In the genomic region with DNA sequence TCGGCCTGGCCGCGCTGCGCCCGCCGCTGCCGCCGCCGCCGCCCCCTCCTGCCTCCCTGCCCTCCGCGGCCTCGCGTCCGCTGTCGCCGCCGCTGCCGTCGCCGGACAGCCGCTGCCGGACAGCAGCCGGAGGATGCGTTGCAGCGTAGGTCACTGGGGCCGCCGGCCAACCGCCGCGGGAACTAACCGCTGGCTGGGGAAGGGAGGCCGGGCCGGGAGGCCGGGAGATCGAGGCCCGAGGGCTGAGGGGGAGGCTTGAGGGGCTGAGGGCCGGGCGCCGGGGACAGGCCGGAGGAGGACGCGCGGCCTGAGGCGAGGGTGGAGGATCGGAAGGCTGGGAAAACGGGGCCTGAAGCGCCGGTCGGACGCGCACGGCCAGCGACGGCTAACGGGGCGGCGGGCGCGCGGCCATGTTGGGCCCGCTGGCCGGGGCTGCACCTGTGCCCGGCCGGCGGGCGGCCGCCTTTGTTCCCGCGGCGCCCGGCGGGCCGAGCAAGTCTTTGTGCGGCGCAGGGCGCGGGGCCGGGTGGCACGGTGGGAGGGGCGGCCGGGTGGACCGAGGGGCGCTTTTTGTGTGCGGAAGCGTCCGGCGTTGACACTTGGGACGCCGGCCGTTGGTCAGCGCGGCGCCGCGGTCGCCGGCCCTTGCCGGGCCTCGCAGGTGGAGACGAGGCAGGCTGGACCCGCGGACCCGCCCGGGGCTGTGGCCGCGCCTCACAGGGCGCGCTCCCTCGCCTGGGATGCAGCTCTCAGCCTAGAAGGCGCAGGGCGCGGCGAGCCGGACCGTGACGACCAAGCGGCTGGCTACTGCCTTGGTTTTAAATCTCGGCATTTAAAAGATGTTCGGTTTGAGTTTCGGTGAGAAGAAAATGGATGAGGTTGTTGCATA, we compare ENCODE assay signal across 8 mouse cellular contexts. TPM values are rescaled to one million over a fixed set of nuclear protein-coding genes. Genes with fewer than 3 reads are reported as not detected.
DNase-seq lines count a peak whose midpoint lies in the region; ATAC-seq and TF ChIP-seq lines count a peak whose summit lies in the region.

No protein-coding gene starts in this region.

- CTCF ChIA-PET in Patski (lab: Charles Lee): interaction anchor here (0.6 to 1.1 kb wide), 2 partner anchors 10 to 15 kb away, joined by 3 to 4 read pairs; no protein-coding TSS in a partner anchor

- peak overlapping the region; percentile 91 for H3K4me3 ChIP-seq in hindbrain, embryonic 12.5 days

- intact Hi-C loops in left cerebral cortex, postnatal 10 days (cut with DNase I): loop anchor here (5.0 kb wide), 1 partner anchor 36 kb away; no protein-coding TSS in a partner anchor

- peaks cover 55% of the 10 kb centered on the region for H3K4me1 ChIP-seq in hindbrain, embryonic 12.5 days

- TF ChIP-seq CTCF in Patski (IDR thresholded peaks at IDR 0.05): no peak

- WGBS in hindbrain, embryonic 12.5 days: under 1% methylated on average over 110 of the region's 121 CpGs

- peak overlapping the region; percentile 96 for H3K9ac ChIP-seq in hindbrain, embryonic 12.5 days

- ATAC-seq in Patski: peak; percentile 48
- ATAC-seq in frontal cortex, adult (ENCODE audit: low TSS enrichment): 0 out of 2 replicates have a peak, but pooled peaks have one; percentile 6
- ATAC-seq in hindbrain, embryonic 12.5 days (ENCODE audit: low FRiP score): peak; percentile 62
- ATAC-seq in megakaryocyte, adult 5-6 weeks (ENCODE audit: poor library complexity, severe bottlenecking): peak; percentile 41

- in situ Hi-C loops in Patski (cut with MboI; ENCODE audit: low pct_unique_long_range_greater_than_20kb): no loop called here

- H3K27ac ChIP-seq in hindbrain, embryonic 12.5 days: peak overlapping the region; percentile 99

- no peaks in the 10 kb centered on the region for H3K27me3 ChIP-seq in Patski
- H3K27me3 ChIP-seq in hindbrain, embryonic 12.5 days: no peaks in the 10 kb centered on the region

- POLR2A ChIA-PET in Patski (lab: Charles Lee): no interaction called here

- H3K36me3 ChIP-seq in hindbrain, embryonic 12.5 days: no peaks in the 10 kb centered on the region

- peak overlapping the region; percentile 63 for H3K4me2 ChIP-seq in hindbrain, embryonic 12.5 days (replicated peaks)

- no peak for DNase-seq in Patski (ENCODE audit: low read depth, low spot score)
- peak; percentile 50 for DNase-seq in cerebellum, adult 9-10 months
- peak; percentile 39 to 77 for DNase-seq in left cerebral cortex, postnatal 10 days (ENCODE audit: extremely low spot score in 1 of 2, low spot score in 2 of 2)
- peak; percentile 42 for DNase-seq in right cerebral cortex, postnatal 25 days
- peak; percentile 77 for DNase-seq in yolk sac, embryonic 10.5 days (ENCODE audit: low spot score)

- no peaks in the 10 kb centered on the region for H3K9me3 ChIP-seq in hindbrain, embryonic 12.5 days (replicated peaks)

RNA-seq across cellular contexts. Expression of a gene that starts 0.5 kb away (rescaled TPM):
- 69.6 TPM for polyA plus RNA-seq in Patski (2021)
- 98.9 and 104 TPM in 2 replicates for polyA plus RNA-seq in hindbrain, embryonic 12.5 days (2016; fragmentation: Nextera tagmentation; extraction: Ambion mirVana)
- 100 to 1,000 TPM; 157 to 158 TPM for total RNA-seq in left cerebral cortex, postnatal 10 days (2021)
- total RNA-seq in megakaryocyte, adult 5-6 weeks (2015): 49.9 and 61.0 TPM in 2 replicates
- total RNA-seq in megakaryocyte, adult 5-6 weeks (2017): 88.7 and 89.6 TPM in 2 replicates

RNA-seq across cellular contexts. Expression of a gene that starts 38.4 kb away (rescaled TPM):
- polyA plus RNA-seq in Patski (2021): 64.9 TPM
- polyA plus RNA-seq in hindbrain, embryonic 12.5 days (2016; fragmentation: Nextera tagmentation; extraction: Ambion mirVana): 57.3 and 58.0 TPM in 2 replicates
- 100 to 1,000 TPM in 1 of 2 experiments, 10 to 100 TPM in 1; 99.6 to 113 TPM for total RNA-seq in left cerebral cortex, postnatal 10 days (2021)
- total RNA-seq in megakaryocyte, adult 5-6 weeks (2015): 12.7 and 15.3 TPM in 2 replicates
- 17.0 and 19.8 TPM in 2 replicates for total RNA-seq in megakaryocyte, adult 5-6 weeks (2017)

Comparison
In these comparisons a context has a peak if more than half of its experiments do, and no peak if none do; other contexts are left out.
1. ATAC-seq: peak in every context shown above with its lines; median percentile 62 in hindbrain, embryonic 12.5 days; 48 in Patski; 41 in megakaryocyte, adult 5-6 weeks; 6 in frontal cortex, adult.
2. RNA of a gene that starts 38.4 kb away (total RNA-seq): 99.6 to 113 TPM in left cerebral cortex, postnatal 10 days; 12.7 to 19.8 TPM in megakaryocyte, adult 5-6 weeks; every median in the first group is over 4 times any median in the second.